Mouse (Mus musculus) midbrain, embryonic 13.5 days (tissue): Measurements from ENCODE around the gene Rpp25l. TPM values are rescaled to one million over a fixed set of nuclear protein-coding genes. Genes with fewer than 3 reads are reported as not detected.
"Not testable (repeated sequence)": the region's sequence is repeated elsewhere in the genome, so short reads cannot be mapped to it uniquely, and the experiment has no call there.

ENCODE experiments used
- ATAC-seq: fragments of 200-750 bp; cut with Nextera tagmentation; 2 replicates; pipeline ENCODE4 v1.8.0; 2017; ENCODE audit warnings: mild to moderate bottlenecking, moderate TSS enrichment, moderate library complexity
- H3K27ac ChIP-seq: fragments of 300-500 bp; sonication (generic); 2 replicates; pipeline ENCODE4 v1.5.1; 2015; ENCODE audit warnings: inconsistent platforms, mild to moderate bottlenecking, moderate library complexity
- H3K27me3 ChIP-seq: fragments of 300-500 bp; sonication (generic); 2 replicates; pipeline ENCODE4 v1.6.1; 2015; ENCODE audit warnings: mild to moderate bottlenecking, inconsistent platforms
- H3K36me3 ChIP-seq: fragments of 300-500 bp; sonication (generic); 2 replicates; pipeline ENCODE4 v1.6.1; 2015; ENCODE audit warnings: mild to moderate bottlenecking, inconsistent platforms
- H3K4me1 ChIP-seq: fragments of 300-500 bp; sonication (generic); replicated peaks from 2 replicates; pipeline ENCODE4 v1.6.1; 2015; ENCODE audit warnings: inconsistent platforms
- H3K4me2 ChIP-seq: fragments of 300-500 bp; sonication (generic); replicated peaks from 2 replicates; pipeline ENCODE4 v1.6.1; 2015; ENCODE audit warnings: moderate library complexity, mild to moderate bottlenecking, inconsistent platforms
- H3K4me3 ChIP-seq: fragments of 300-500 bp; sonication (generic); replicated peaks from 2 replicates; pipeline ENCODE4 v1.5.1; 2015; ENCODE audit warnings: mild to moderate bottlenecking, inconsistent platforms
- H3K9ac ChIP-seq: fragments of 300-500 bp; sonication (generic); replicated peaks from 2 replicates; pipeline ENCODE4 v1.6.1; 2015; ENCODE audit warnings: mild to moderate bottlenecking, inconsistent platforms
- H3K9me3 ChIP-seq: fragments of 300-500 bp; sonication (generic); 2 replicates; pipeline ENCODE4 v1.6.1; 2016; ENCODE audit warnings: mild to moderate bottlenecking, inconsistent platforms
- WGBS: fragments of 180-500 bp; shearing (Covaris S2); methylation state at CpG from one replicate; pipeline ENCODE4 v1.1.7; 2015; 5-methylcytosine and 5-hydroxymethylcytosine counted together
- polyA plus RNA-seq: library from polyadenylated mRNA; unstranded; fragments of >200 nt; fragmentation: Nextera tagmentation; extraction: Ambion mirVana; gene quantifications from 2 replicates; pipeline ENCODE4 v1.2.1, GENCODE M21; 2015

Gene Rpp25l
- polyA plus RNA-seq, 1 experiment from 2014 or later, result 67.4 TPM

DNA sequence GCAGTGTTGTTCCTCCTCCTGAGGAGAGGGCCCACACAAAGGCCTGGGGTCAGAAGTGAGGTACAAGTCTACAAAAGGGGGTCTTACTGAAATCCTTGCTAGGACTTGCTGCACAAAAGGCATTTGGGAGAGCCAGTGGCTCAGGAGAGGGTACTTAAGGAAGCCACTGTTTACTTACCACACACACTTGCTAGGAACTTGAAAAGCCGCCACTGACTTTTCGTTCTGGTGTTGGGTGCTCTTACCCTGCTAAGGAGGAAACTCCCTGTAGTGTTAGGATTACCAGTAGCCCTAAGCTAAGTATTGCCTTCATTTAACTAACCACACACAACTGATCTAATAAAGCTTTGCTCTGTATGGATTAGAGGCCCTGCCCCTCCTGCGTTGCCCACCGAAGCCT is 23.3 kb downstream of the Rpp25l start:
- H3K9me3 ChIP-seq, ATAC-seq, H3K9ac ChIP-seq, H3K36me3 ChIP-seq, H3K4me2 ChIP-seq, H3K27me3 ChIP-seq, H3K4me3 ChIP-seq, H3K27ac ChIP-seq: not testable (repeated sequence)
- no CpG with 5 or more reads among the region's 4 CpGs for WGBS
- peaks cover 25% of the 10 kb centered on the region for H3K4me1 ChIP-seq

DNA sequence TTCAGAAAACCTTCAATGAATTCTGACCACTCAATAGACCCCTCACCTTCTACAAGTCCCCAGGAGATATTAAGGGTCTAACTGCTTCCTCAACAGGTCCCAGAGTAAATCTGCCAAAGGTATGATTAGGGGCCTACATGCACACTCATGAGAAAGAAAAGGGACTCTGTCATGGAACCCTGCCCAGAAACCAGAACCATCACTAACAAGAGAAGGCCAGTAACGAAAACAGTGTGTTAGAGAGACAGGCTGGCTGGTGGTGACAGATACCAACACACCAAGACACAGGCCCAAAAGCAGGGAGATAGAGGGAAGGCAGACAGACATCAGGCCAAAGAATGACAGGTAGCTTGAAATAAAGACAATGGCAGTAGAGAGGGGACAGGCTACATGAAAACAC is 24.8 kb downstream of the Rpp25l start:
- H3K9ac ChIP-seq, H3K9me3 ChIP-seq, H3K36me3 ChIP-seq, H3K27me3 ChIP-seq, ATAC-seq, H3K4me3 ChIP-seq, H3K4me2 ChIP-seq: not testable (repeated sequence)
- 46% methylated on average over 1 of the region's 1 CpGs for WGBS
- Histone ChIP-seq H3K4me1 (peaks cover 31% of the 10 kb centered on the region), H3K27ac (peak overlapping the region; percentile 30; the same call in 1 of the 2 replicates)

DNA sequence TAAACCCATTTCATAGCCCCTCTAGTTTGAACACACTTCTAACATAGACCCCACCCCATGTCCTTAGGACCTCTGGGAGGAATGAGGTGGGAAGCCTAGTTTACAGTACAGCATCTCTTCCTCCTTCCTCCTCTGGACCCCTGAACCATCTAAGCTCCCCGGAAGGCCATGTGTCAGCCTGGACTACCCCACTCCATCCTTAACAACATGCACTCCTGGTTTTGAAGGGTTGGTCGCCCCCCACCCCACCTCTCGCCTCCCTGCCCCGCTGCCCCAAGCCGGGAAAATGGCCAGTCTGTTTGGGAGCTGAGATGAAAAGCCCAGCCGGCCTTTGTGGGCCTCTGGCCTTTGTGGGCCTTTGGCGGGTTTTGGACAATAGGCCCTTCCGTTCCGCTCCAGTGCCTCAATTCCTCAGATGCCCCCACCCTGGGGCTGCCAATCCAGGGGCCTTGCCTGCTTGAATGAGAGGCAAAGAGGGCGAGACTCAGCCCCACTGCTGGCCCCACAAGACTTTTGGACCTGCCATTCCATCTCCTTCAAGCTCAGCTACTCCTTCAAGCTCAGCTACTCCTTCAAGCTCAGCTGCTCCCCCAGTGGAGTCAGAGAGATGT is 27.3 kb downstream of the Rpp25l start:
- 6% methylated on average over 10 of the region's 10 CpGs for WGBS
- not testable (repeated sequence) for H3K4me3 ChIP-seq, H3K9ac ChIP-seq, H3K9me3 ChIP-seq, H3K36me3 ChIP-seq, H3K27me3 ChIP-seq, H3K4me2 ChIP-seq
- Histone ChIP-seq H3K4me1 (peaks cover 42% of the 10 kb centered on the region), H3K27ac (peak overlapping the region; percentile 60)
- ATAC-seq, result peak; percentile 27

DNA sequence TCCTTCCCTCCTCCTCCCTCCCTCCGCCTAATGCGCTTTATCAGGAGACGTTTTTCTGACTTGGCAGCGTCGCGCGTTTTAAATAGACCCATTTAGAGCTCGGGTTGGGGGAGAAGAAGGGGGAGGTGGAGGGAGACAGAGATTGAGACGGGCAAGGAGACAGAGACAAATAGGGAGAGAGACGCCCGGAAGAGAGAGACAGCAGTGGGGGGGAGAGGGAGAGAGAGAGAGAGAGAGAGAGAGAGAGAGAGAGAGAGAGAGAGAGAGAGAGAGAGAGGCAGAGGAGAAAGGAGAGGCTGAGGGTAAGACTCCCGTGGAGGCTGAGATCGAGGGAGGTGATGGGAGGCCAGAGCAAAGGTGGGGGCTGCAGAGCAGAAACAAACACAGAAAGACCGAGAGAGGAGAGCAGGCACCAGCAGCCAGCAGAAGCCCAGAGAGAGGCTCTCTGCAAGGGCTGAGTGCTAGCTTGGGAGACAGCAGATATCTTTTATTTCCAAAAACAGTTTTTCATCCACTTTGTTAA is 28.3 kb downstream of the Rpp25l start:
- H3K36me3 ChIP-seq, H3K9me3 ChIP-seq, H3K4me3 ChIP-seq, H3K9ac ChIP-seq, ATAC-seq, H3K27me3 ChIP-seq: not testable (repeated sequence)
- Histone ChIP-seq H3K4me1 (peaks cover 52% of the 10 kb centered on the region), H3K4me2 (peak overlapping the region; percentile 45; the same call in 1 of the 2 replicates), H3K27ac (peak overlapping the region; percentile 86; the same call in 1 of the 2 replicates)
- WGBS, result under 1% methylated on average over 12 of the region's 14 CpGs

DNA sequence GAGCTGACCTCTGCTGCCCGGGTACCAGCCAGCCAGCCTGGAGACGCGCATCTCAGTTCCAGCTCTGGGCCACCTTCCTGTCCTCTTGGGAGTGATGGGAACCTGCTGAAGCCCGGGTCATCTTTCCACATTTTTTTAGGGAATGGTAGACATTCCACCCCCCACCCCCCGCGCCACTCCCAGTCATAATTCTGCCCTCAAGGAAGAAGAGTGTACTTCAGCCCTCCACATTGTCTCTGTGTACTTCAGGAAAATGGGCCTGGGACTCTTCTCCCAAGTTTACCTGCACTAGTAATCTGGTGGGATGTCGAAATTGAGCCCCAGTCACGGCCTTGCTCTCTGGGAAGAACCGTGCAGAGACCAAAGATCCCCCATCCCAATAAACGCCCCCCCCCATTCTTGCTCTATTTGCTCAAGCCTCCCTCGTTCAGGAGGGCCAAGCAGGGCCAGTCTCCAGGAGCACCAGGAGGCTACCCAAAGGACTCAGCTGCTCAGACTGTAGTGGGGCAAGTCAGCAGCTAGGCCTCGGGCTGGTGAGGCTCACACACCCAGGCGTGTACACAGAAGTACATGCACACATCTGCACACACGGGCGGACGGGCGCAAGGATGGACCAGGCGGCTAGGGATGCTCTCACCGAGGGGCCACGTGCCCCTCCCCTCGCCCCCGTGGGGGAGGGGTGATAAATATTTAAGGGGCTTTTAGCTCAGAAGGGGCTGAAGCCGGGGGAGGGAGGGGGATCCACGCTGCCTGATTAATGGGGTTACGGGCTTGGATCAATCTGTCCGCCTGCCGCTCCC is 29.0 kb downstream of the Rpp25l start:
- Histone ChIP-seq H3K9ac (0 out of 2 replicates have a peak overlapping the region, but pooled peaks have one; percentile 19), H3K4me2 (peak overlapping the region; percentile 45), H3K4me3 (peak overlapping the region; percentile 13; the same call in 1 of the 2 replicates), H3K27ac (peak overlapping the region; percentile 86), H3K4me1 (peaks cover 58% of the 10 kb centered on the region)
- H3K27me3 ChIP-seq, H3K9me3 ChIP-seq, H3K36me3 ChIP-seq: not testable (repeated sequence)
- ATAC-seq, result peak; percentile 67
- under 1% methylated on average over 25 of the region's 27 CpGs for WGBS

DNA sequence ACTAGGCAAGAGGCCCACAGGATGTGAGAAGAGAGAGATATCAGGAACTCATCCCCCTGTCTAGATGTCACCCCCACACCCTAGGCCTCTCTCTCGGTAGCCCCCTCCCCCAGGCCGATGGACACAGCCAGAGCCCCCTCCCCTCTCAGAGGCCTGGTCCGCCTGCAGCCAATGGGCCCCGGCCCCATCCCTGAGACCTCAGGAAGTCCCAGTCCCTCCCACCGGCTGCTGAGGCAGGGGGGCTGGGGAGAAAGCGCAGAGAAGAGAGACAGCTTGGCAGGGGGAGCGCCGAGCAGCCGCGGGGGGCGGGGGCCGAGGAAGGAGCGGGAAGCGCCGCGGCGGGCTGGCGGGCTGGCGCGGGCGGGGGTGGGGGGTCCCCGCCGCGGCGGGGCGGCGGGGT is 30.0 kb downstream of the Rpp25l start:
- H3K36me3 ChIP-seq, H3K9me3 ChIP-seq, H3K27me3 ChIP-seq, H3K9ac ChIP-seq: not testable (repeated sequence)
- peak; percentile 28; the same call in 1 of the 2 replicates for ATAC-seq
- WGBS, result no CpG with 5 or more reads among the region's 27 CpGs
- Histone ChIP-seq H3K4me2 (peak overlapping the region; percentile 47), H3K4me1 (peaks cover 59% of the 10 kb centered on the region), H3K27ac (peak overlapping the region; percentile 74), H3K4me3 (peak overlapping the region; percentile 24)

DNA sequence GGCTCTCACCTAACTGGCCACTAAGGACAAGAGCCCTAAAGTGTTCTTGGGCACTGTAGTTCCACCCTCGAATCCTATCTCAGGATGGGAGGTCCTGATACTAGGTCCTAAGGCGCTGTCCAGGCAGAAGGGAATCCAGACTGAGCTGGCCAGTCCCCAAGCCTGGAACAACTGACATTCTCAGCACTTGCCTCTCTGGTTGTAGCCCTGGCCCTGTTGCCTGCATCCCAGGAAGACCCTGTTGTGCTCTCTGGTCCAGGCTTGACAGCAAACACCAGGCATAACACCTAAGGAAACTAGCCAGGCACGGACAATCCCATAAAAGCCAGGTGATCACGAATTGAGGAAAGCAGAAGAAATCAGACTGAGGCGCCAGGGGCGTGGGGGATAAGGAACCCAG is 30.5 kb downstream of the Rpp25l start:
- Histone ChIP-seq H3K4me3 (peak overlapping the region; percentile 24), H3K9ac (peak overlapping the region; percentile 52), H3K27ac (peak overlapping the region; percentile 76), H3K36me3 (no peaks in the 10 kb centered on the region; the same call in 1 of the 2 replicates), H3K4me1 (peaks cover 64% of the 10 kb centered on the region), H3K4me2 (peak overlapping the region; percentile 47), H3K27me3 (no peaks in the 10 kb centered on the region), H3K9me3 (no peaks in the 10 kb centered on the region)
- ATAC-seq, result no peak
- WGBS, result 17% methylated on average over 6 of the region's 6 CpGs

DNA sequence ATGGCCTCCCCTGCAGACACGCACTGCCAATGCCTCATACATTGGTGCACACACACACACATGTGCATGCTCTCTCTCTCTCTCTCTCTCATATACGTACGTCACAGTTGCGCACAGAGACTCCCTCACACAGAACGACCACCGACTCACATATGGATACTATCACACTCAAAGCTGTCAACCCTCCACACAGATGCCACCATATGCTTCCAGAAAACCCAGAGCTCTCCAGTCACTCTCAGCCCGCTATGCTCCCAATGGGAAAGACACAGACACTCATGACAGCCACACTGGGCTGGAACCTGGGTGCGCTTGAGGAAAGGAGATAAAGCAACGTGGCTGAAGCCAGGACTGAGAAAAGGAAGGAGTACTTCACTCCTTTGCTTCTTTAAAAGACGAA is 31.4 kb downstream of the Rpp25l start:
- H3K9ac ChIP-seq, result no peak overlapping the region; the same call in 1 of the 2 replicates
- peak overlapping the region; percentile 47; the same call in 1 of the 2 replicates for H3K4me2 ChIP-seq
- WGBS, result 69% methylated on average over 10 of the region's 10 CpGs

DNA sequence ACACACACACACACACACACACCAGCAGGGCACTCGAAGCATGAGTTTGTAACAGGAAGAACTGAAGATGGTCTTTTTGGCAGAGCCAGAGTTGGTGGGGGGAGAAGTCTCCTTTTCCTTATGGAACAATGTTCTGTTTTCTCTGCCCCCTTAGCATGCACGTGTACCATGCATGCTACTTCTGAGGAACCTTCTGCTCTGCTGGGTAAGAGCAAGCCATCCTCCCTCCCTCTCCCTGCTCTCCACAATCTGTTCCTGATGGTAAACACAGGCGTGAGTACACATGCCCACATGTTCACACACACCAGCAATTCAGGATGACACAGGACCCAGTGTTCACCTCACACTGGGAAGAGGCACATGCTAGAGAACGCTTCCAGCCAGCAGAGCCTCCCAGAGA is 32.2 kb downstream of the Rpp25l start:
- H3K4me3 ChIP-seq, result no peak overlapping the region
- H3K36me3 ChIP-seq, result no peaks in the 10 kb centered on the region; the same call in 1 of the 2 replicates
- no peaks in the 10 kb centered on the region for H3K9me3 ChIP-seq
- no peak for ATAC-seq
- 64% methylated on average over 4 of the region's 4 CpGs for WGBS
- H3K4me1 ChIP-seq, result peaks cover 77% of the 10 kb centered on the region
- H3K4me2 ChIP-seq, result no peak overlapping the region
- H3K27me3 ChIP-seq, result no peaks in the 10 kb centered on the region
- H3K27ac ChIP-seq, result no peak overlapping the region
- no peak overlapping the region for H3K9ac ChIP-seq

More for the DNA sequence above, 31.4 kb downstream of the Rpp25l start:
- peak overlapping the region; percentile 67; the same call in 1 of the 2 replicates for H3K27ac ChIP-seq
- H3K27me3 ChIP-seq, result no peaks in the 10 kb centered on the region
- no peaks in the 10 kb centered on the region for H3K9me3 ChIP-seq
- H3K4me3 ChIP-seq, result no peak overlapping the region
- ATAC-seq, result no peak
- peaks cover 73% of the 10 kb centered on the region for H3K4me1 ChIP-seq
- H3K36me3 ChIP-seq, result no peaks in the 10 kb centered on the region; the same call in 1 of the 2 replicates

DNA sequence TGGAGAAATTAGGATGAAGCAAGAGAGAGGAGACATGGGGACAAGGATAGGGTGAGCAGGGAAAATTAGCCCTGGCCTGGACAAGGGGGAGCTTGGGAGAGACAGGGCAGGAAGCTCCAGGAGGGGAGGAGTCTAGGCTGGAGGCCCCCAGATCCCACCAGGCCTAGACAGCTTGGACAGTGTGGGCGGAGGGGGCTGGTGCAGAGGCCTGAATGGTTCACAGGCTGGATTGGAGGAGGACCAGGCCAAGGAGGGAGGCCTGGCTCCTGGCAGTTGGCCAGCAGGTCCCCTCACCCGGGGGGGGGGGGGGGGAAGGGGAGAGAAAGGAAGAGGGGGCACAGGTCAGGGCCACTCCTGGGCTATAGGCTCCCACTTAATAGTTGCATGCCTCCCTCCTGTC is 34.0 kb downstream of the Rpp25l start:
- H3K27me3 ChIP-seq, result no peaks in the 10 kb centered on the region
- peak overlapping the region; percentile 51; the same call in 1 of the 2 replicates for H3K27ac ChIP-seq
- peak overlapping the region; percentile 44 for H3K9ac ChIP-seq
- 0 out of 2 replicates have a peak, but pooled peaks have one; percentile 17 for ATAC-seq
- H3K4me1 ChIP-seq, result peaks cover 87% of the 10 kb centered on the region
- no peak overlapping the region for H3K4me3 ChIP-seq
- no peak overlapping the region for H3K4me2 ChIP-seq
- no peaks in the 10 kb centered on the region for H3K9me3 ChIP-seq
- WGBS, result 18% methylated on average over 1 of the region's 2 CpGs
- no peaks in the 10 kb centered on the region; the same call in 1 of the 2 replicates for H3K36me3 ChIP-seq

DNA sequence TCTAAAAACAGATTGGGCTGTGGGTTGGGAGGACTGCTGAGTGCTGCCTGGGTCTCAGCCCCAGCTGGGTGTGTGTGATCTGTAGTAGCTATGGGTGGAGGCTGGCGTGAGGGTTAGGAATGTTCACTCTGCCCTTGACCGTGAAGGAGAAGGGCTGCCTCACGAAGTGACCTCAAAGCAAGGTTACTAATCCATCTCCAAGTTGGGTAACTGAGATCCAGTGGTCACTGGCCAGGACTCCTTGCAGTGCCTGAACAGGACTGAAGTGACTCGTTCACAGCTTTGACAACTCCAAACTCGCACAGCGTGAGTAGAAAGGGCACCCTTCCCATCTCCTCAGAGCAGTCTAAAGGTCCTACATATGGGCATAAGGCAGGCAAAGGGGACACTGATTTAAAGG is 34.5 kb downstream of the Rpp25l start:
- Histone ChIP-seq H3K9me3 (no peaks in the 10 kb centered on the region), H3K27ac (peak overlapping the region; percentile 51; the same call in 1 of the 2 replicates), H3K4me1 (peaks cover 87% of the 10 kb centered on the region), H3K27me3 (no peaks in the 10 kb centered on the region), H3K9ac (peak overlapping the region; percentile 44; the same call in 1 of the 2 replicates), H3K36me3 (no peaks in the 10 kb centered on the region; the same call in 1 of the 2 replicates), H3K4me2 (no peak overlapping the region), H3K4me3 (no peak overlapping the region)
- no peak for ATAC-seq
- WGBS, result 70% methylated on average over 6 of the region's 6 CpGs
